Mouse (Mus musculus) erythroblast, embryonic 14.5 days (primary cell): ENCODE measurements around the gene Defb41.

Source experiments
- GATA1 ChIP-seq: IDR thresholded peaks from 2 replicates; pipeline ENCODE4 v1.6.1; 2012; ENCODE audit warnings: low read length, inconsistent platforms, mixed read lengths
- TAL1 ChIP-seq: IDR thresholded peaks from 3 replicates; pipeline ENCODE4 v1.6.1; 2012; ENCODE audit warnings: low read length, inconsistent platforms, mixed read lengths

GRCm38 (mm10) chr1:18271095-18271494 lies 6.2 kb upstream of the Defb41 start:
- TF ChIP-seq GATA1 (no peak), TAL1 (no peak)
